Mouse (Mus musculus): ENCODE data around the gene Tfe3.
"Not testable (repeated sequence)": the region's sequence is repeated elsewhere in the genome, so short reads cannot be mapped to it uniquely, and the experiment has no call there.

Gene Tfe3

DNA sequence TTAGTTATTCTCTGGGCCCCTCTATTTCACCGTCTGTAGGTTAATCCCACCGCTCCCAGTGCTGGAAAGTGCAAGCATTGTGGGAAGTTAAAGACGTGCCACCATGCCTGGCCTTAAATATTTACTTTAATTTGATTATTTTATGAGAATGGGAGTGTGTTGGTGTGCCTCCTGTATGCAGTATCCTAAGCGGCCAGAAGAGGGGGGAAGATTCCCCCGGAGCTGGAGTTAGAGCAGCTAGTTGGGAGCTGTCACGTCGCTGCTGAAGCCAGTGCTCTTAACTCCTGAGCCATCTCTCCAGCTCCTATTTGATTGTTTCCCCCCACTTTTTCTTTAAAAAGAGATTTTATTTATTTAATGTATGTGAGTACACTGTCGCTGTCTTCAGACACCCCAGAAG lies 52.7 kb downstream of the Tfe3 start:
- not testable (repeated sequence) for DNase-seq (ENCODE audit: low spot score)

GRCm38 (mm10) chrX:7821865-7822779 lies 59.8 kb downstream of the Tfe3 start, which contains the start of gene Kcnd1:
TSS of gene Kcnd1 (plus strand) at chrX:7822289.
- DNase-seq (ENCODE audit: low spot score): no peak

Measured in c-Kit-positive CD71-positive TER-119-positive erythroid progenitor cells, embryonic 14.5 days (primary cell).